Mouse (Mus musculus) CH12.LX (cell line): Measurements from ENCODE around the gene Pex16.

ENCODE experiments used
- CHD1 ChIP-seq: IDR thresholded peaks from 2 replicates; pipeline ENCODE4 v1.6.1; 2012; ENCODE audit warnings: low read depth, low read length, improper control_type of control experiment, inconsistent platforms
- CHD2 ChIP-seq: IDR thresholded peaks from 2 replicates; pipeline ENCODE4 v1.6.1; 2011; ENCODE audit warnings: low read length, improper control_type of control experiment
- CTCF ChIP-seq, 2 experiments: IDR thresholded peaks in 1 of 2; conservative IDR thresholded peaks in 1 of 2; 2 replicates each; pipeline ENCODE4 v1.5.1; 2011 to 2012; ENCODE audit warnings: low read depth in 2 of 2, low read length in 2 of 2, improper control_type of control experiment in 1 of 2, inconsistent platforms in 1 of 2, mild to moderate bottlenecking in 1 of 2, moderate library complexity in 1 of 2
- EP300 ChIP-seq: IDR thresholded peaks from 2 replicates; pipeline ENCODE4 v1.6.1; 2011; ENCODE audit warnings: low read length, improper control_type of control experiment
- ETS1 ChIP-seq: conservative IDR thresholded peaks from 2 replicates; pipeline ENCODE4 v1.6.1; 2012; ENCODE audit warnings: low read depth, mild to moderate bottlenecking, inconsistent platforms, low read length, improper control_type of control experiment, moderate library complexity
- MAZ ChIP-seq: IDR thresholded peaks from 2 replicates; pipeline ENCODE4 v1.6.1; 2012; ENCODE audit warnings: low read depth, mild to moderate bottlenecking, inconsistent platforms, low read length, improper control_type of control experiment, moderate library complexity
- MXI1 ChIP-seq: IDR thresholded peaks from 2 replicates; pipeline ENCODE4 v1.6.1; 2011; ENCODE audit warnings: mild to moderate bottlenecking, low read depth, low read length, improper control_type of control experiment
- NELFE ChIP-seq: IDR thresholded peaks from 2 replicates; pipeline ENCODE4 v1.6.1; 2011; ENCODE audit warnings: low read depth, low read length, improper control_type of control experiment
- POLR2A ChIP-seq: IDR thresholded peaks from 2 replicates; pipeline ENCODE4 v1.6.1; 2011; ENCODE audit warnings: low read depth, mild to moderate bottlenecking, improper control_type of control experiment, low read length
- RAD21 ChIP-seq: IDR thresholded peaks from 2 replicates; pipeline ENCODE4 v1.6.1; 2011; ENCODE audit warnings: low read depth, mild to moderate bottlenecking, low read length, improper control_type of control experiment, moderate library complexity
- ZMIZ1 ChIP-seq: IDR thresholded peaks from 2 replicates; pipeline ENCODE4 v1.6.1; 2012; ENCODE audit warnings: low read depth, mild to moderate bottlenecking, inconsistent platforms, low read length, improper control_type of control experiment

DNA sequence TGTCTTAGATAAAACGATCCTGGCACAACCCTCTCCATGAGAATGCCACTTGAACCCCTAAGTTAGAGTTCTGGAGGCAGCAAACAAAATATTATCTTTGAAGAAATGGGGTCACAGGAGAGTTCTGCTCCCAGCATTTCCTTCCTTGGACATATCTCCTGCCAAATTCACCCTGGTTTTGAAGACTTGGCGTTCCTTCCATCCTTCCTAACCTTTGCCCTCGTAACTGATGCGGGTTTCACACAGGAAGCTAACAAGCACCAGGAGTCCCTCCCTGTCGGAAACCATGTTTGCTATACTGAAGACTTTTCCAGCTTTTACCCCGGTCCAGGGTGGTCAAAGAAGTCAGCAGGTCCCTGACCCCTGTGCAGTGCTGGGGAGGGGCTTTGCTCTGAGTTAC is 20.3 kb upstream of the Pex16 start:
- TF ChIP-seq ETS1 (no peak), NELFE (no peak), ZMIZ1 (no peak), MXI1 (no peak), CTCF (conservative IDR thresholded peaks at IDR 0.05 in 1 of 2, IDR thresholded peaks at IDR 0.05 in 1 of 2; ENCODE audit: low read depth in 2 of 2, low read length in 2 of 2) (no peak), POLR2A (no peak), CHD2 (no peak), MAZ (no peak), EP300 (no peak), CHD1 (no peak), RAD21 (no peak)
